Mouse (Mus musculus) myocyte (in vitro differentiated cells): Measurements from ENCODE around the gene Slc39a12.

Experiments used
- E2F4 ChIP-seq: IDR thresholded peaks from one replicate; pipeline ENCODE4 v1.6.1; 2011; ENCODE audit warnings: mild to moderate bottlenecking, control low read depth, moderate library complexity; ENCODE audit not compliant: insufficient read depth
- MAX ChIP-seq: IDR thresholded peaks from one replicate; pipeline ENCODE4 v1.6.1; 2011; ENCODE audit warnings: low read depth, mild to moderate bottlenecking, control low read depth
- MYOD1 ChIP-seq, 3 experiments: IDR thresholded peaks; one replicate each; pipeline ENCODE4 v1.6.1; 2011; ENCODE audit warnings: control low read depth in 2 of 3, low read depth in 2 of 3, mild to moderate bottlenecking in 2 of 3, moderate library complexity in 1 of 3; ENCODE audit not compliant: insufficient read length in 2 of 3, control insufficient read depth in 1 of 3
- MYOG ChIP-seq, 3 experiments: IDR thresholded peaks; one replicate each; pipeline ENCODE4 v1.6.1; 2011; ENCODE audit warnings: control low read depth in 2 of 3, low read depth in 2 of 3, mild to moderate bottlenecking in 2 of 3; ENCODE audit not compliant: insufficient read length in 2 of 3, control insufficient read depth in 1 of 3, insufficient read depth in 1 of 3
- POLR2A ChIP-seq: IDR thresholded peaks from one replicate; pipeline ENCODE4 v1.6.1; 2011; ENCODE audit warnings: low read depth, mild to moderate bottlenecking, control low read depth, moderate library complexity; ENCODE audit not compliant: insufficient read length
- POLR2AphosphoS2 ChIP-seq: IDR thresholded peaks from one replicate; pipeline ENCODE4 v1.6.1; 2011; ENCODE audit warnings: low read depth, control low read depth; ENCODE audit not compliant: insufficient read length
- SRF ChIP-seq: IDR thresholded peaks from one replicate; pipeline ENCODE4 v1.6.1; 2011; ENCODE audit warnings: low read depth; ENCODE audit not compliant: control insufficient read depth, insufficient read length
- TCF3 ChIP-seq: IDR thresholded peaks from one replicate; pipeline ENCODE4 v1.6.1; 2011; ENCODE audit warnings: low read depth, control low read depth; ENCODE audit not compliant: insufficient read length
- USF1 ChIP-seq: IDR thresholded peaks from one replicate; pipeline ENCODE4 v1.6.1; 2011; ENCODE audit warnings: low read depth, mild to moderate bottlenecking, control low read depth, moderate library complexity

DNA sequence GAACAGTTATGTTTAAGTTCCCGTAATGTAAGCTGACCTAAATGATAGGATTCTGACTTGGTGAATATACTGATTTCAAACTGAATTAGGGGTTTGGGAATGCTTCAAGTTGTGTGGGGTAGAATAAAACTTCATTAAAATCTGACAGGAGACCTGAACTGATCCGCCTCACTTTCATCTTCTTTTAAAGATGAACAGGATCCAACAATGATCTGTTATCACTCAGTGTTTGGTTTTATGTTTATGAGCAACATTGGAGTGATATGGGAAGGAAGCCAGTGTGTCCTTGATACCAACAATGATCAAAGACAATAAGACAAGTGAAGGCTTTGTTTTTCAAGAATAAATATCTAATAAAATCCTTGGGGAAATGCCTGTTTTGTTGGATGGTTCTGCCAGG is 155.7 kb downstream of the Slc39a12 start:
- TF ChIP-seq MYOD1 (IDR thresholded peaks at IDR 0.05; ENCODE audit: control insufficient read depth in 1 of 3, insufficient read length in 2 of 3, low read depth in 2 of 3) = no peak
- no peak for TF ChIP-seq POLR2A
- no peak for TF ChIP-seq USF1
- TF ChIP-seq MYOG (IDR thresholded peaks at IDR 0.05; ENCODE audit: control insufficient read depth in 1 of 3, insufficient read depth in 1 of 3, insufficient read length in 2 of 3, low read depth in 2 of 3) = no peak
- no peak for TF ChIP-seq E2F4
- TF ChIP-seq MAX = no peak
- TF ChIP-seq POLR2AphosphoS2 = no peak
- TF ChIP-seq TCF3 = no peak
- no peak for TF ChIP-seq SRF
